Mouse (Mus musculus) thymus, adult 2 months (tissue): ENCODE measurements around the gene Zyx.

Source experiments
- CTCF ChIP-seq: fragments of 200-500 bp; IDR thresholded peaks from 2 replicates; pipeline ENCODE4 v1.5.1; 2012; ENCODE audit warnings: mild to moderate bottlenecking, control low read depth, low read length, moderate library complexity, borderline replicate concordance; ENCODE audit not compliant: control insufficient read depth, poor library complexity, insufficient read depth; ENCODE audit errors: extremely low read depth
- POLR2A ChIP-seq: fragments of 200-500 bp; IDR thresholded peaks from 2 replicates; pipeline ENCODE4 v1.6.1; 2012; ENCODE audit warnings: mild to moderate bottlenecking, low read length, control low read depth, moderate library complexity; ENCODE audit not compliant: control insufficient read depth, poor library complexity, insufficient read depth; ENCODE audit errors: extremely low read depth

DNA sequence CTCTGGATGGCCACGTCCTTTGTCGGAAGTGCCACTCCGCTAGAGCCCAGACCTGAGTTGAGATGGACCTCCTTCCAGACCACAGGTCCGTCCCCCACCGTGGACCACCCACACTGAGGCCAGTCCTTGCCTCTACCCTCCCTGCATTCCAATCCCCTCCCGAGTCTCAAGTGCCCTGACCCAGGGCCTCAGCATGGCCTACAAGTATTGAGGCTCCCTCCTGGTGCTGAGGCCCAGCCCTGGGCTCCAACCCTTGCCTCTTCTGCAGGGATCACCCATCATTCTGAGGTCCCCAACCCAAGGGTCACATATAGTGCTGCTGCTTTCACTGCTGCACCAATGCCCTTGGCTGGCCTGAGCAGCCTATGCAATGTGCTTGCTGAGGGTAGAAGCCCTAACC lies 8.5 kb downstream of the Zyx start:
- TF ChIP-seq CTCF (no peak), POLR2A (no peak)
